Mouse (Mus musculus): ENCODE data around the gene Sntb2.

Sntb2 gene

DNA sequence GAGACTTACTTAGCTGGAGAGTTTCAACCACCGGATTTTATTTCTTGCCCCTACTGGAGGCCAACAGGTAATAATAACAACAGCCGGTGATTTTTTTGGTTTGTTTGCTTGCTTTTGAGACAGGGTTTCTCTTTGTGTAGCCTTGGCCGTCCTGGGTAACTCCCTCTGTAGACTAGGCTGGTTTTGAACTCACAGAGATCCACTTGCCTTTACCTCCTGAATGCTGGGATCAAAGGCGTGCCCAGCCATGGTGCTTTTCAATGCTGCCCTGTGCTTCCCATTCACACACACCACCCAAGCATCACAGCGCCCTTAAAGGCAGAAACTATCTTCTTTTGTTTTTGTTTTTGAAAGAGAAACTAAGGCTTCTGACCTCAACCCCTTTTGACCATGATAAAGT is 5.6 kb upstream of the Sntb2 start:
- no peak for DNase-seq (ENCODE audit: low spot score in 2 of 2)

DNA sequence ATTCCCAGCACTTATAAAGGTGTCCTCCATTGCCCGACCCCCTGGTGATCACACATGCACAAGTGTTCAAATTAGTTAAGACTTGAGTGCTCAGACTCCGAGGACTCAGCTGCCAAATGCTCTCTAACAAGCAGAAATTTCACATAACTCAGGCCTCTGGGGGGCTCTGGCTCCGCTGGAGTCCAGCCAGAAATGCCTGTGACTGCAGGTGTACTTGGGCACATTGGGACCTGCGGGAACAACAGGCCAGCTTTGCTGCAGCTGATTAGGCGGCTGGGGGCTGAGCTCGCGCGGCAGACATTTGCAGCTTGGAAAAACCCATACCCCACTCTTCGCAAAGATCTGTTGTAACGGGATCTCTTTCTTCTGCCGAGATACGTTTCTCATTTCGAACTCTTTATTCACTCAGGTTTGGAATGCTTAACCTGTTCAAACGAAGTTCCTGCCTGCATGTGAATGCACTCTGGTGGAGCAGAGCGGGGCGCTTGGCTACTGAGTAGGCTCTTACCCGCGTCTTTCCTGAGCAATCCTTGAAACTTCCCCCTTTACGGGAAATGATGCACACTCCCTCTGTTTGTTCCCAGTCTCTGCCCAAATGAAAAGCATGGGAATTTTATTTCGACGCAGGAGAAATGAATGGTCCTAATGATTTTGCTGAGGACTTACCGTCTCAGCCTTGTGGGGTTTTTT is 3.0 kb upstream of the Sntb2 start:
- peak in 1 of 2 experiments; percentile 27 for DNase-seq (ENCODE audit: low spot score in 2 of 2)

DNA sequence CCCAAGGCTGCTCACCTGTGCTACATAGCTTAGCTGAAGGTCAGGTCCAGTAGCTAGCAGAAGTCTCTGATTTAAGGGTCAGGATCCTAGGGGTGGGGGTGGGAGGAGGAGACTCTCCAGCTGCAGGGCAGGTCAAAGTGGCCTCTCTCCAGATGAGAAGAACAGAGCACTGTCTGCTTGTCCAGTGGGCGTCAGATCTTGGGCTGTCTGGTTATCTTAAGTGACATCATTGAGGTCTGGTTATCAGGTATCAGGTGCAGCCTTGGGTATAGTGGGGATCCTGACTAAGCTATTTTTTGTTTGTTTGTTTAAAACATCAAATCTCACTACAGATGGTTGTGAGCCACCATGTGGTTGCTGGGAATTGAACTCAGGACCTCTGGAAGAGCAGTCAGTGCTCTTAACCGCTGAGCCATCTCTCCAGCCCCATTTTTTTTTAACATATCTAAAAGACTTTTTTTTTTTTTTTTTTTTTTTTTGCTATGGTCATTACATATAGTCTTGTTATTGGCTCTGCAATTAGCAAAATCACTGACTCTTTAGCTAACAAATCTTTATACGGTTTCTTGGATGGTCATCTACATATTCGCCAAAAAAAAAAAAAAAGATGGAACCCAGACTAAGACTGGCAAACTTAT is 1.9 kb upstream of the Sntb2 start:
- DNase-seq (ENCODE audit: low spot score in 2 of 2) = no peak

DNA sequence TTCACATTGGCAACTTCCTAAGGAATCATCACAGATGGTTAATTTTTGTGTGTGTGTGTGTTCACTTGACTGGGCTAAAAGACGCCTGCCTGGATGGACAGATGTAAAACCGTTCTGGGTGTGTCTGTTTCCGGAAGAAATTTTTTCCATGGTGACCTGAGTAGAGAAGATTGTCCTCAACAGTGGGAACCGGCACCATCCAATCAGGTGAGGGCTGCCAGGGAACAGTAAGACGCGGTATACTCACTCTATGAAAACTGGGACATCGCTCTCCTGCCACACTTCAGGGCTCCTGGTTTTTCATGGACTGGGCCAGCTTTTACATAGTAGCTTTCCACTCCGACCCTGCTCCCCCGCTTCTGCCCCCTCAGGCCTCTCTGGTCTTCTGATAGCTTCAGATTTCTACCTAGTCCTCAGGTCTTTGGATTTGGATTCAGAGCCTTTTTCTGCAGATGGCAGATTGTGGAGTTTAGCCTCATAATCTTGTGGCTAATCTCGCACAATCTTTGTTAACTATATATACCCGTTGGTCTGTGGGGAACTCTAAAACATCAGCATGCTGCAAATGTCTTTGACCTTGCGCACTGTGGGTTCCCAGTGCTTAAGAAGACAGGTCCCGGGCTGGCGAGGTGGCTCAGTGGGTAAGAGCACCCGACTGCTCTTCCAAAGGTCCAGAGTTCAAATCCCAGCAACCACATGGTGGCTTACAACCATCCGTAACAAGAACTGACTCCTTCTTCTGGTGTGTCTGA is 1.1 kb upstream of the Sntb2 start:
- DNase-seq (ENCODE audit: low spot score in 2 of 2) = no peak

DNA sequence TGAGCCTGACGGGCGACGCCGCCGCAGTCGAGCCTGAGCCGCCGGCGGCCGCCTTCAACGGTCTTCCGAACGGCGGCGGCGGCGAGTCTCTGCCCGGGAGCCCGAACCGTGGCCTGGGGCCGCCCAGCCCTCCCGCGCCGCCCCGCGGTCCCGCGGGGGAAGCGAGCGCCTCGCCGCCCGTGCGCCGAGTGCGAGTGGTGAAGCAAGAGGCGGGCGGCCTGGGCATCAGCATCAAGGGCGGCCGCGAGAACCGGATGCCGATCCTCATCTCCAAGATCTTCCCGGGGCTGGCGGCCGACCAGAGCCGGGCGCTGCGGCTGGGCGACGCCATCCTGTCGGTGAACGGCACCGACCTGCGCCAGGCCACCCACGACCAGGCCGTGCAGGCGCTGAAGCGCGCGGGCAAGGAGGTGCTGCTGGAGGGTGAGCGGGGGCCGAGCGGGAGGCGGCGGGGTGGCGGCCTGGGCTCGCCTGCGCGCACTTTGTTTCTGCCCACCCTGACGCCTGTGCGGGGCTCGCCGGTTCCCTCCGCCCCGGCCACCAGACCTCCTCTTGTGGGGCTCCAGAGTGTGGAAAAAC is 438 bp downstream of the Sntb2 start:
- DNase-seq (ENCODE audit: low spot score in 2 of 2) = peak; percentile 53 to 63

DNA sequence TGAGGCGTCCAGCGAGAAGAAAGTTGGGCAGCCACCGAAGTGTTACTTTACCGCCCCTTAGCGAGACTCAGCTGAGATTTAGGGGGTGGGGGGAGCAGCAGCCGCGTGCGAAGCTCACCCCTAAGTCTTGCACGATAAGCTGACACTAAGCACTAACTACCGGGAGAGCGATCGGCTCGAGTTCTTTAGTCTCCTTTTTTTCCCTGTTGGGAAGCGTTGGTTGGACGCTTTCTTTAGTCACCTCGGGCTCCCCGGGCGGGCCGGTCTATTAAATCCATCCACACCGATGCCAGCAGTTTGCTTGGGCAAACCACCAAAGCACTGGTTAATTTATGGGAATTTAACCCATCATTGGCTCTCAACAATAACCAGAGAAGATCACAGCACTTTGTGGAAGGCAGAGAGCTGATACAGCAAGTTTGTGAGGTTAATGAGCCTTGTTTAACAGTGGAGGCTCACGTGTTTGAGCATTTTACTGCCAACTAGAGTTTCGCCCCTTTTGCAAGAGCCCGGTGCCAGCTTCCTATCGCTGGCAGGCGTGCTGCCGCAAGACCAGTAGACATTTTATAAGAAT is 1.0 kb downstream of the Sntb2 start:
- peak; percentile 42 to 62 for DNase-seq (ENCODE audit: low spot score in 2 of 2)

DNA sequence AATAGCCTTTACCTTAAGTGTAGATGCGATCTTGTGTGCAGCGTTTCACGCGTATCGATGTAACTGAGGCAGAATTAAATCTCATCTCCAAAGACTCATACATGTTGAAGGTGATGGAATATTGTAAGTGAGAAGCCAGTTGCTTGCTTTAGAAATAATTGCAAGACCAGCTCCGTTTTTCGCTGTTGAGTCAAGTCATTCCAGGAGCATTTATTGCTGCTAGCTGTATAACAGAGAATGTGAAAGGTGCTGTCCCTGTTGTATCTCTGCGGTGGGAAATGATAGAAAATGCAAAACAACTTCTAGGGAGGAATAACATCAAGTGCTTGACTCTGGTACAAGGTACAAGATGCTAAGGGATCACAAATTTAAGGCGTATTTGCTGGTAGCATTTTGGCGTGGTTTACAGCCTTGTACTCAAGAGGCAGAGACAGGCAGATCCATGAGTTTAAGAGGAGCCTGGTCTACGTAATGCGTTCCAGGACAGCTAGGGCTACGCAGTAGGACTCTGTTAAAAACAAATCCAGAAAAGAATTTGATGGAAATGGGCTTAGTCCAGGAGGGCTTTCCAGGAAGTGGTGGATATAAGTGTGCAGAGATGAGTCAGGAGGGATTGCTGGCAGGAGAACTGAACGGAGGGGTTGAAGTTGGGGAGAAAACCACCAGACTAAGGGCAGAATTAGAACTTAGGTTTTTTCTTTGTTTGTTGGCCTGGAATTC is 1.7 kb downstream of the Sntb2 start:
- no peak for DNase-seq (ENCODE audit: low spot score in 2 of 2)

DNA sequence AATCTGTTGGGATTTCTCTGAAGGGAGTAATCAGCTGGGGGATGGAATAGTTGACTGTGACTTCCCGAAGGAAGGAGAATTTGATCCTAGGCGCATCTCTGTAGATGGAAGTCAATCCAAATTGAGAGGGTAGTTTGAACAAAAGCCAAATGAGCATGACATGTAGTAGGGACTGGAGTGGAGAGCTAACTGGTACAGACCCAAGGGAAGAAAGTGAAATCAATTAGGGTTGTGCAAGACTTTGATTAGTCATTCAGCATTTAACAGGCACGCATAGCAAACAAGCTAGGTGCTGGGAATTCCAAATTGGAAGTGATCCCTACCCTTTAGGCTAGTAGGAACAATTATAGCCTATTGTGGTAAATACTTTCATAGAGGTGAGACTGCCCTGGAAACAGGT is 6.3 kb downstream of the Sntb2 start:
- no peak for DNase-seq (ENCODE audit: low spot score in 2 of 2)

DNA sequence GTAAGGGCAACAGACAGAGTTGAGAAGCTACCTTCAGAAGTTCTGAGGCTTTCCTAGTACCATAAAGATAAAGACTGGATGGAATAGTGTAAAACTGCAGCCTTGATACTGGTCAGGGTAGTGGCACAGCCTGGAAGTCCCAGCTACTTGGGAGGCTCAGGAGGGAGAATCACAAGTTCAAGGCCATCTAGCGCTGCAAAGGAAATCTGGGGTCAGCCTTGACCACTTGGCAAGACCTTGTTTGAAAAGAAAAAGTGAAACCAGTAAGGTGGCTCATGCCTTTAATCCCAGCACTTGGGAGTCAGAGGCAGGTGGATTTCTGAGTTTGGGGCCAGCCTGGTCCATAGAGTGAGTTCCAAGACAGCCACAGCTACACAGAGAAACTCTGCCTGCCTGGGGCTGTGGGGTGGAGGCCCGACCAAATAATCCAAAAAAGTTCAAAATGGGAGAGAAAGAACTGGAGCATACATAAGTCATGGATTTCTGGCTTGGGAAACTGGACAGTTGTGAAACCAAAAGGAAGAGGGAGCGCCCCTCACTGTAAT is 8.4 kb downstream of the Sntb2 start:
- no peak for DNase-seq (ENCODE audit: low spot score in 2 of 2)

DNA sequence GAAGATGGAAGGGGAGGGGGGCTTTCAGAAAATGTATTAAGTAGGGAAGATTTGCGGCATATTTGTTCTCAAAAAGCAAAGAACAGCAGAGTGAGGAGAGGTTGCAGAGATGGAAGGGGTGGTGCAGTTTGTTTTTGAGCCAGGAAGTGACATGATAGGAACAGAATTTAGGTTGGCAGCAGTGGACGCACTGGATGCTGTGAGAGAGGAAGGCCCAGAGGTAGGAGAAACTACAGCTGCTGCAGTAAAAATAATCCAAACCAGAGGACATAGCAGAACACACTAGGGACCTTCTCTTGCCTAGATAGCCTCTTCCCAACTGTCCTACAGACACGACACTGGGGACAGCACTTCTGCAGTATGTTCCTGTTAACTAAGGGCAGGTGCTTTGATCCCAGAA is 9.2 kb downstream of the Sntb2 start:
- DNase-seq (ENCODE audit: low spot score in 2 of 2) = peak in 1 of 2 experiments; percentile 31

DNA sequence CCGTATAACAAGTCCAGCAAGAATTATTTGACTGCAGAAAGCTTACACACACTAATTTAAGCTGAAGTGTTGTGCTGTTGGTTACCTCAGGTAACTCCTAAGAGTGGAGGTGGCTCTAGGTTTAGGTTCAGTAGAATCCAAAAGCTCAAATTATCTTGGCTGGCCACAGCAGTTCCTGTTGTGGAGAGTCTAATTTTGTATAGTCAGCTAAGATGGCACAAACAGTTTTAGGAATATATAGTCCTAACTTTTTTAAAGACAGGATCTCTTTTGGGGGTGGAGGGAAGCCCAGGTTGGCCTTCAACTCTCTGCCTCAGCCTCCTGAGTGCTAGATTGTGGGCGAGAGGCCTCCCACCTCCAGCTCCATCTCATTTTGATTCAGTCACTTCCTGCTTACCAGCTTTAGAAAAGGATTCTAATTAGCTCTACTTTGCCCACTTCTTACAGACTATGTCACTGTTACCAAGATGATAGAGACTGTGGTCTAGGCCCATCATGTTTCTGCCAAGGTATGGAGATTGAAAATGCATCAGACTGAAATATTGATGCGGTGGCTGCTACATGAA is 13.2 kb downstream of the Sntb2 start:
- DNase-seq (ENCODE audit: low spot score in 2 of 2) = no peak

DNA sequence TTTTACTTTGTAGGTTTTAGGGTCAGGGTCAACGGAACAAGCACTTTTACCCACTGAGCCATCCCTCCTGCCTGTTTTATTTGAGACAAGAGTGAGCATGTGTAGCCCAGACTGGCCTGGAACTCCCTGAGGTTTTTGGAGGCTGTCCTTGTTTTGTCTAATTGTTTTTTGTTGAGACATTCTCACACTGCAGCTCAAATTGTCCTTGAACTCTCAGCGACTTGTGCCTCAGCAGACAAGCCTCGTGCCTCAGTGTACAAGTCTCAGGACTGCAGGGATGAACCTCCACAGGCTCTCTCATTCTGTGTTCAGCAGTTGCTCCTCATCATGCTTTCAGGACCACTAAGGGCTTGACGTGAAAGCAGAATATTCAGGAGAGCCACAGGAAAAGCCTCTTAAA is 16.2 kb downstream of the Sntb2 start:
- DNase-seq (ENCODE audit: low spot score in 2 of 2) = no peak

DNA sequence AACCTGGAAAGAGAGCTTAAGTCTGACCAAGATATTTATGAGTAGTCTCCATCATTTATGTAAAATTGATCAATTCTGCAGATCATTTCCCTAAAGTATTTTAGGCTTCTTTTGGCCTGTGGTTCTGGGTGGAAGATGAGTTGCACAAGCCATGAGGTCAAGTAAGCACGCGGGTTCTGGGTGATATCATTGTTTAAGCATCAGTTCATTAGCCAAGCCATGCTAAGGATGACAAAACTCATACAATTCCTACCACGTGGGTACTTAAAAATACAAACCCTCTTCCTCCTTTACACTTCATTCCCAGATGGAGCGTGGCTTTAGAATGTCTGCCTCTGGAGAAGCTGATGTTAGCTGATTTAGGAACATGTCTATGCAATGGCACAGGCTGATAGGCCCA is 18.0 kb downstream of the Sntb2 start:
- DNase-seq (ENCODE audit: low spot score in 2 of 2) = no peak

DNA sequence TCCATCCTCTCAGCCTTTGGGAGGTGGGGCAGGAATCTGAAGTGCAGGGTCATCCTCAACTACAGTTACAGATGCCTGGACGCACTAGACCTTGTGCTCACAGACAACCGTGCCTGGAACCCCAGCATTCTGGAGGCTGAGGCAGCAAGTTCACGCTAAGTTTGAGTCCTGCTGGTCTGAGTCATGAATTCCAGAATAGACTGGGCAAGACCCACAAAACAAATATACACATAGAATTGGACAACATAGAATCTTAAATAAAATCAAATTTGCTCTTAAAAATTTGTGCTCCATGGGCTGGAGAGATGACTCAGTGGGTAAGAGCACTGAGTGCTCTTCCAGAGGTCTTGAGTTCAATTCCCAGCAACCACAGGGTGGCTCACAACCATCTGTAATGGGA is 21.5 kb downstream of the Sntb2 start:
- DNase-seq (ENCODE audit: low spot score in 2 of 2) = no peak

DNA sequence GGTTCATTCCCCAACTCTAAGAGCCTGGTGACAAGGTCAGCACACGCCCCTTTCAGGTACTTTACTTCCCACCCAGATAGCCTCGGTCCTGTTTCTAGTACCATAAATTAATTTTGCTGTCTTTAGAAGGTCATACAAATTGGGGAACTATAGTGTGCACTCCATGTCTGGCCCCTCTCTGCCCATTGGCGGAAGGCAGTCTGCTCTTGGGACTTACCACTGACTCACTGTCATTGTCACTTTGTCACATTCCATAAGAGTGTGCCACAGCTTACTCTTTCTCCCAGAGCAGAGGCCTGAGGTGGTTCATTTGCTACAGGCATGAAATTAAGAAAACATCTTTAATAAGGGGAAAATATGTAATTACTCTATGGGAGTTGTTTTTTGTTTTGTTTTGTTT is 22.7 kb downstream of the Sntb2 start:
- DNase-seq (ENCODE audit: low spot score in 2 of 2) = no peak

DNA sequence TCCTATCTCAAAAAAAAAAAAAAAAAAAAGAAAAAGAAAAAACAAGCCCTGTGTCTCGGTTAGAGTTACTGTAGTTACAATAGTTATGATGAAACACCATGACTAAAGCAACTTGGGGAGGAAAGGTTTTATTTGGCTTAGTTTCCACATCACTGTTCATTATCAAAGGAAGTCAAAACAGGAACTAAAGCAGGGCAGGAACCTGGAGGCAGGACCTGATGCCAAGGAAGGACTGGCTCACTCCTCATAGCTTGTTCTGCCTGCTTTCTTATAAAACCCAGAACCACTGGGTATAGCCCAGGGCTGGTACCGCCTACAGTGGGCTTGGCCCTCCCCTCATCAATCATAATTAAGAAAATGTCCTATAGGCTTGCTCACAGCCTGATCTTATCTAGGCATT is 24.1 kb downstream of the Sntb2 start:
- DNase-seq (ENCODE audit: low spot score in 2 of 2) = no peak

DNA sequence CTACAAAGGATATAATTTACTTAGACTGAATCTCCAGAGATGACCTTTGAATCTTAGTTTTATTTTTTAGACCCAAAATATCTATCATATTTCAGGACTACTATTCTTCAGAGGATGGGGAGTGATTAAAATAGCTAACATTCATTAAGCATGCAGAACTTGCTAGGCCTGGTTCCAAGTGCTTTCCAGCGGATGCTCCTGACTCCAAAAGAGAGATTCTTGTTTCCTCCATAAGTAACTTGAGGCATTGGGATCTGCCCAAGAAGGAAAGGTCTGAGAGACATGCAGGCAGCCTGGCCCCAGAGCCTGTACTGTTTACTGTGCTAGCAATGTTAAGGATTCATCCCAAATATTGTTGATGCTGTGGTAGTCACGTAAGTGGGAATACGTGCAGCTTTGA is 26.8 kb downstream of the Sntb2 start:
- no peak for DNase-seq (ENCODE audit: low spot score in 2 of 2)

DNA sequence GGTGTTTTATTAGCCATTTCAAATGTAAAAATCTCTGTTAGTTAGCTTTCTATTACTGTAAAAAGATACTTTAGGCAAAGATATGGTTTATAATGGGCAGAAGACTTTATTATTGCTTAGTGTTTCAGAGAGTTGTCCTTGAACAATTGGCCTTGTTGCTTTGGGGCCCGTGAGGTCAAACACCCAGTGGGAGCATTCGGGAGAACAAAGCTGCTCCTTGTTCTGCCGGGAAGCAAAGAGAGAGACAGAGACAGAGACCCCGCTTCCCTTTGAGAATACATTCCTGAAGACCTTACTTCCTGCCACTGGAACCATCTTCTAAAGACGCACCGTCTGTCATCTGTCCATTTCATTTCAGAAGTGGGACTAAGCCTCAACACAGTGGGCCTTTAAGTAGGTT is 27.8 kb downstream of the Sntb2 start:
- DNase-seq (ENCODE audit: low spot score in 2 of 2) = no peak

DNA sequence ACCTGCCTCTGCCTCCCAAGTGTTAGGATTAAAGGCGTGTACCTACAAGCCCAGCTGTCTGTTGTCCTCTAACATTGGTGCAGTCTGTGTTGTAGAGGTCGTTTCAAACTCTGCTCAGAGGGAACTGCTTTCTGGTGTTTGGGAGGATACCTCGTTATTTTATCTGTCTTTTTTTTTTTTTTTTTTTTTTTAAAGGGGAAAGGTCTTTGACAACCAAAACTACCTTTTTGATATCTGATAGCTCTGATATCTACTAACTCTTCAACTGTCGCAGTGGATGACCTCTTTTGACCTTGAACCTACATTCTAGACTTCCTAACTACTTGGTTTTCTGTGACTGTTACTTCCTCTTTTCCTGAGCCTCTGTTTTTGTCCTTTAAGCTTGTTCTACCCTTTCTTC is 29.0 kb downstream of the Sntb2 start:
- DNase-seq (ENCODE audit: low spot score in 2 of 2) = no peak

DNA sequence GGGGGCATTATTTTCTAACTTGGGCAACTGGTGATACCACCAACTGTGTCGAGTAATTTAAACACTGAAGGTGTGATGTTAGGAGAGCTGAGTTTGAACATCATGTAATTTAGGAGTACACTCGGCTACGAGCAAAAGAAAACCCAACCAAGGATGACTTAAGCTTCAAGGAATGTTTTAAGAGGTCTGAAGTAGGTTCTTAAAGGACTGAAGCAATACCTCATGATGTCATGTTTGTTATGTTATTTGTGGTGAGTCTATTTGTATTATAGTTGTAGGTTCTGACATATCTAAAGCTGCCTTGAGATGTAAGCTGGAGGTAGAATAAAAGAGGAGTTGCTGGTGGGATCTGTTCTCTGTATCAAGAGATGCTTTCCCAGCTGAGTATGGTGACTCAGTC is 34.4 kb downstream of the Sntb2 start:
- DNase-seq (ENCODE audit: low spot score in 2 of 2) = no peak

DNA sequence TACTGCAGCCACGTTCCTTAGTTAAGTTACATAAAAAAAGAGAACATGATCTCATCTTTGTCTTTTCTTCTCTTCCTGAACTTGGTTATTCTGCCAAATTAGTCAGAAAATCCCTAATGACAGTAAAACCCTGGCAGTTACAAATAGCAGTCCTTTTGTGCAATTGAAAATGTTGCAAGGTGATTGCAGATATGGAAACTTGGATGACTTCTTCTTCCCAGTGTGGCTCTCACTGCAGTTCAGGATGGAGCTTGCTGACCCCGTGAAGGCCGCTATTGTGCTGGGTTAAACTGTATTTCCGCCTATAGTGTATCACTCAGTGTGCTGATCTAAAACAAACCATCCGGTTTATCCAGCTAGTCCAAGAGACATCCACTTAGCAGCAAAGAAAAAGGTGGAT is 36.4 kb downstream of the Sntb2 start:
- DNase-seq (ENCODE audit: low spot score in 2 of 2) = no peak
